Mouse (Mus musculus) liver, adult (tissue): ENCODE data around the gene Ankrd12.

Source experiments
- GATA4 ChIP-seq: IDR thresholded peaks from 2 replicates; pipeline ENCODE4 v1.6.1; 2014; ENCODE audit warnings: mild to moderate bottlenecking, low read length; ENCODE audit not compliant: insufficient replicate concordance

Ankrd12 gene

GRCm38 (mm10) chr17:66076934-66077333, at the start of gene Ankrd12:
Gene Ankrd12, minus strand, starts transcription at chr17:66077089.
- no peak for TF ChIP-seq GATA4

DNA sequence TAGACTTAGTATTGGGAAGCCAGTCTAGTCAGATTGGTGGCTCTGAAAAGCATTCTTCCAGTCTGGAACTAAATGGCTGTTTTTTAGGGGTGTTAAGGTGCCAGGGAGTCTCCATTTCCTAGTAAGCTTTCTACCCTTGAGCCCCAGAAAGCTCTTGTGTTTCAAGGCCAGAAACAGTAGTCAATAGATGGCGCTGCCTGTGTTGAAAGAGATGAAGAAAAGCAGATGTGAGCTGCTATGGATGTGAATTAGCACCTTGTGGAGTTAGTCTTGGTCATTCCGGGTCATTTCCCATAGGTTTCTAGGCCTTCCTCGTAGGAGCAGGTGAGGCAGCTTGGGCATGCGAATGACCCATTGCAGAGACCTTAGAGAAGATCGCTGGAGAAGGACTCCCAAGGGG, 48.3 kb upstream of the Ankrd12 start:
- no peak for TF ChIP-seq GATA4

GRCm38 (mm10) chr17:66123816-66124610, 47.1 kb upstream of the Ankrd12 start:
- no peak for TF ChIP-seq GATA4

DNA sequence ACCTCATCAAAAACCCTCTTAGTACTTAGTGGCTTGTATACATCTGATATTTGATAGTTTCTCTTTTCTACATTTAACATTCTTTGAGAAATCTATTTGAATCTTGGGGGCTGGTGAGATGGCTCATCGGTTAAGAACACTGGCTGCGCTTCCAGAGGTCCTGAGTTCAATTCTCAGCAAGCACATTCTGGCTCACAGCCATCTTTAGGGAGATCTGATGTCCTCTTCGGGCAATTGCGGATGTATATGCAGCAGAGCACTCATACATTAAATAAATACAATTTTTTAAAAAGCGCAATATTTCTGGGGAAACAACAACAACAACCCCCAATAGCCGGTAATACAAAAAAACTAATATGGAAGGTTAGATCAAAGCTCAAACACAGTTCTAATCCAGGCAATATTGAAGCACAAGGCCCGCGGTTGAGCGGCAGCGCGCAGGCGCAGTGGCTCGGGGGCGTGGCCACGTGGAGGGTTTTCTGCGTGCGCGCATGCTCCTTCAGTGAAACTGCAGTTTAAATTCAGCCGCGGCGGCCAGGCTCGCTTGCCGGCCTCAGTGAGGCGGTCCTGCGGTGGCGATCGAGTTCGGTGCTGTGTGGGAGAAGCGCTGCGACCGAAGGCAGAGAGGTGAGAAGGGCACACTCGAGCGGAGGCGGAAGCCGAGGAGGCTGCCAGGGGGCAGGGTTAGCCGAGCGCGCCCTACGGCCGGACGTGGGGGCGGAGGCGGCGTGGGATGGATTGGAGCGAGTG, 46.4 kb upstream of the Ankrd12 start, which contains the start of gene Ddx11:
Gene Ddx11 (plus strand): TSS at position 455 of the 750 bp plus-strand sequence.
- TF ChIP-seq GATA4, result no peak

GRCm38 (mm10) chr17:66120701-66121100, 43.8 kb upstream of the Ankrd12 start:
- TF ChIP-seq GATA4, result no peak

GRCm38 (mm10) chr17:66118991-66119390, 42.1 kb upstream of the Ankrd12 start:
- no peak for TF ChIP-seq GATA4

DNA sequence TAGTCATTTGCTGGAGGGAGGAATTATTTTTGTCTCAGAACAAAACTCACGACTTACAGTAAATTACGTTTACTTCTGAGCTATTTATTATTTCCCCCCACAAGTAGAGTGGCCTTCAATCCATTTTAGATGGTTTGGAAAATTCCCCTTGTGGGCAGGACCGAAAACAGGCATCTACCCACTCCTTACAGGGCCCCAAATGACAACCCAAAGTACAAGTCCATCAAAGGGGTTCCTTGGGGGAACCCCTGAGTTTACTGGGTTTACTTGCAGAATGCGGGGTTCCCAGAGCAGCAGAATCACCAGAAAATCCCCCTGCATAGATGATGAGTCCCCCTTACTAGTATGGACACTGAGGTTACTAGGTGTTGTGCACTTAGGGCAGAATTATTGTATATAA, 35.3 kb upstream of the Ankrd12 start:
- no peak for TF ChIP-seq GATA4

- TF ChIP-seq GATA4, result 0 out of 2 replicates have a peak, but pooled peaks have one; percentile 34
Measured at GRCm38 (mm10) chr17:66111402-66111959, 34.6 kb upstream of the Ankrd12 start, which contains the start of gene Washc1. Gene Washc1, plus strand, starts transcription at chr17:66111545.

GRCm38 (mm10) chr17:66110746-66111145, 33.9 kb upstream of the Ankrd12 start:
- no peak for TF ChIP-seq GATA4

GRCm38 (mm10) chr17:66108198-66108597, 31.3 kb upstream of the Ankrd12 start:
- no peak for TF ChIP-seq GATA4

GRCm38 (mm10) chr17:66107466-66107865, 30.6 kb upstream of the Ankrd12 start:
- TF ChIP-seq GATA4, result no peak

GRCm38 (mm10) chr17:66106601-66107267, 29.8 kb upstream of the Ankrd12 start:
- TF ChIP-seq GATA4, result no peak

DNA sequence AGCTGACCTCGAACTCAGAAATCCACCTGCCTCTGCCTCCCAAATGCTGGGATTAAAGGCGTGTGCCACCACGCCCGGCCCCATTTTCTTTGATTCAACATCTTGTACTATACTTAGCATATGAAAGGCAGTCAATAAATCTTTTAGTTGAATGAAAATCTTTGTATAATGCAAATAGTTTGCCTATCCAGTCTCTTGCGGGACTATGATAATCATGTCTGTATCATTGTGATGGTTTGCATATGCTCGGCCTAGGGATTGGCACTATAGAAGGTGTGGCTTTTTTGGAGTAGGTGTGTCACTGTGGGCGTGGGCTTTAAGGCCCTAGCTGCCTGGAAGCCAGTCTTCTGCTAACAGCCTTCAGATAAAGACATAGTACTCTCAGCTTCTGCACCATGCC, 27.2 kb upstream of the Ankrd12 start:
- TF ChIP-seq GATA4, result no peak

- TF ChIP-seq GATA4, result no peak
Measured at GRCm38 (mm10) chr17:66101380-66102330, 24.8 kb upstream of the Ankrd12 start, which contains the start of gene Ndufv2. Gene Ndufv2, minus strand, starts transcription at chr17:66101559.
